Mouse (Mus musculus) adrenal gland, adult 2 months (tissue): ENCODE measurements around the gene Lpar1. TPM values are rescaled to one million over a fixed set of nuclear protein-coding genes. Genes with fewer than 3 reads are reported as not detected.
A peak's percentile ranks its signal among the peaks of the same experiment; 100 is the strongest.
"Not testable (repeated sequence)": the region's sequence is repeated elsewhere in the genome, so short reads cannot be mapped to it uniquely, and the experiment has no call there.

ENCODE experiments used
- DNase-seq: peaks from one replicate; pipeline ENCODE4 v3.0.0; 2021
- polyA plus RNA-seq: library from polyadenylated mRNA; depleted of rRNA; stranded (reverse); fragments of >200 nt; gene quantifications from 2 replicates; pipeline ENCODE4 v1.2.3, GENCODE M21; 2012
- total RNA-seq, 2 experiments: library from RNA; stranded (reverse); gene quantifications; 2 replicates each; pipeline ENCODE4 v1.2.3; 2021

Gene Lpar1
- total and polyA plus RNA-seq, 3 experiments, result 10.4 to 24.4 (median 14.6) TPM

- DNase-seq, result peak; percentile 9
Observed at GRCm38 (mm10) chr4:58546441-58547272, 7.0 kb downstream of the Lpar1 start.

GRCm38 (mm10) chr4:58545888-58546432, 7.7 kb downstream of the Lpar1 start:
- DNase-seq, result peak; percentile 63

- DNase-seq, result no peak
Observed at GRCm38 (mm10) chr4:58543171-58543570, 10.5 kb downstream of the Lpar1 start.

GRCm38 (mm10) chr4:58542656-58543055, 11.0 kb downstream of the Lpar1 start:
- not testable (repeated sequence) for DNase-seq

GRCm38 (mm10) chr4:58540841-58541240, 12.9 kb downstream of the Lpar1 start:
- no peak for DNase-seq

GRCm38 (mm10) chr4:58540385-58540784, 13.3 kb downstream of the Lpar1 start:
- DNase-seq, result no peak

- no peak for DNase-seq
Observed at GRCm38 (mm10) chr4:58538696-58539095, 15.0 kb downstream of the Lpar1 start.

GRCm38 (mm10) chr4:58535754-58536153, 17.9 kb downstream of the Lpar1 start:
- DNase-seq, result no peak

GRCm38 (mm10) chr4:58534726-58535350, 18.9 kb downstream of the Lpar1 start:
- DNase-seq, result peak; percentile 39

- peak; percentile 26 for DNase-seq
Observed at GRCm38 (mm10) chr4:58534141-58534571, 19.5 kb downstream of the Lpar1 start.

- no peak for DNase-seq
Observed at GRCm38 (mm10) chr4:58533519-58533918, 20.2 kb downstream of the Lpar1 start.

GRCm38 (mm10) chr4:58532326-58532725, 21.4 kb downstream of the Lpar1 start:
- DNase-seq, result no peak

GRCm38 (mm10) chr4:58530706-58531105, 23.0 kb downstream of the Lpar1 start:
- no peak for DNase-seq

GRCm38 (mm10) chr4:58530279-58530678, 23.4 kb downstream of the Lpar1 start:
- DNase-seq, result no peak

GRCm38 (mm10) chr4:58527852-58528251, 25.8 kb downstream of the Lpar1 start:
- no peak for DNase-seq

- DNase-seq, result no peak
Observed at GRCm38 (mm10) chr4:58521137-58521536, 32.6 kb downstream of the Lpar1 start.

GRCm38 (mm10) chr4:58520531-58520930, 33.2 kb downstream of the Lpar1 start:
- DNase-seq, result no peak

GRCm38 (mm10) chr4:58519891-58520290, 33.8 kb downstream of the Lpar1 start:
- no peak for DNase-seq

- DNase-seq, result no peak
Observed at GRCm38 (mm10) chr4:58518215-58518988, 35.3 kb downstream of the Lpar1 start.

GRCm38 (mm10) chr4:58516810-58517209, 36.9 kb downstream of the Lpar1 start:
- no peak for DNase-seq

GRCm38 (mm10) chr4:58516221-58516620, 37.5 kb downstream of the Lpar1 start:
- DNase-seq, result no peak

GRCm38 (mm10) chr4:58511554-58511953, 42.1 kb downstream of the Lpar1 start:
- no peak for DNase-seq
